ENCODE assay signal across 8 mouse cellular contexts in genomic region chr4:103213859-103214497, GRCm38 (mm10). TPM values are rescaled to one million over a fixed set of nuclear protein-coding genes. Genes with fewer than 3 reads are reported as not detected.
DNase-seq lines count a peak whose midpoint lies in the region; ATAC-seq lines count a peak whose summit lies in the region.

No protein-coding gene starts in this region.

- H3K9ac ChIP-seq in heart, embryonic 16.5 days (ENCODE audit: low read length) = peak overlapping the region; percentile 100
- peak overlapping the region; percentile 99 for H3K9ac ChIP-seq in limb, embryonic 15.5 days

- intact Hi-C loops in heart, postnatal 25 days (cut with DNase I) = loop anchor here (5.0 to 10.0 kb wide), 2 partner anchors 97 to 131 kb away; no protein-coding TSS in a partner anchor

- H3K9me3 ChIP-seq in heart, embryonic 16.5 days (replicated peaks; ENCODE audit: control insufficient read depth, low read length) = no peaks in the 10 kb centered on the region
- H3K9me3 ChIP-seq in limb, embryonic 15.5 days = no peaks in the 10 kb centered on the region

- H3K4me2 ChIP-seq in heart, embryonic 16.5 days (ENCODE audit: low read depth, low read length) = peak overlapping the region; percentile 74
- H3K4me2 ChIP-seq in limb, embryonic 15.5 days = peak overlapping the region; percentile 61

- 0 out of 2 replicates have a peak, but pooled peaks have one; percentile 13 for ATAC-seq in heart, embryonic 16.5 days (replicated peaks; ENCODE audit: extremely low read depth, insufficient read depth, low FRiP score)
- ATAC-seq in limb, embryonic 15.5 days (ENCODE audit: insufficient number of reproducible peaks, low FRiP score, low TSS enrichment, low read depth) = 0 out of 2 replicates have a peak, but pooled peaks have one; percentile 30

- 5% methylated on average over 30 of the region's 30 CpGs for WGBS in heart, embryonic 16.5 days
- 2% methylated on average over 30 of the region's 30 CpGs for WGBS in limb, embryonic 15.5 days

- no peaks in the 10 kb centered on the region for H3K27me3 ChIP-seq in heart, embryonic 16.5 days (ENCODE audit: control insufficient read depth, insufficient read depth, low read length)
- no peaks in the 10 kb centered on the region for H3K27me3 ChIP-seq in limb, embryonic 15.5 days

- H3K4me1 ChIP-seq in heart, embryonic 16.5 days (ENCODE audit: control insufficient read depth, insufficient read depth, low read length) = peaks cover 9% of the 10 kb centered on the region
- H3K4me1 ChIP-seq in limb, embryonic 15.5 days = peaks cover 5% of the 10 kb centered on the region; the same call in 1 of the 2 replicates

- DNase-seq in heart, adult 11 months = peak; percentile 74
- no peak for DNase-seq in heart, postnatal 25 days (ENCODE audit: low spot score)
- DNase-seq in B cell, adult 2 months = peak; percentile 5 to 12
- DNase-seq in c-Kit-positive CD71-positive TER-119-positive erythroid progenitor cells, embryonic 14.5 days (ENCODE audit: low spot score) = peak; percentile 22
- peak; percentile 33 for DNase-seq in retina, embryonic 14.5 days (ENCODE audit: low spot score)
- DNase-seq in gastrocnemius, postnatal 10 days = no peak

- H3K4me3 ChIP-seq in heart, embryonic 16.5 days (ENCODE audit: low read length) = peak overlapping the region; percentile 96
- peak overlapping the region; percentile 90 for H3K4me3 ChIP-seq in limb, embryonic 15.5 days

- H3K36me3 ChIP-seq in heart, embryonic 16.5 days (ENCODE audit: control insufficient read depth, insufficient read depth) = peaks cover 6% of the 10 kb centered on the region; the same call in 1 of the 2 replicates
- H3K36me3 ChIP-seq in limb, embryonic 15.5 days = peaks cover 21% of the 10 kb centered on the region

- H3K27ac ChIP-seq in heart, embryonic 16.5 days (ENCODE audit: low read length) = peak overlapping the region; percentile 98
- H3K27ac ChIP-seq in limb, embryonic 15.5 days = peak overlapping the region; percentile 99

RNA-seq across cellular contexts. Expression of gene Slc35d1, which starts 1.0 kb away (rescaled TPM):
- 1 to 10 TPM; 6.7 to 7.7 TPM for total RNA-seq in heart, postnatal 25 days (2021)
- 7.4 and 10.2 TPM in 2 replicates for polyA plus RNA-seq in heart, embryonic 16.5 days (2015; fragmentation: Nextera tagmentation; extraction: Ambion mirVana)
- polyA plus RNA-seq in limb, embryonic 15.5 days (2015; fragmentation: Nextera tagmentation; extraction: Ambion mirVana) = 9.9 and 11.4 TPM in 2 replicates
- 1 to 10 TPM; 4.8 to 5.5 TPM for total RNA-seq in gastrocnemius, postnatal 10 days (2021)

Comparison
In these comparisons a context has a peak if more than half of its experiments do, and no peak if none do; other contexts are left out.
1. DNase-seq: peak in heart, adult 11 months (single experiment), B cell, adult 2 months (2 of 2), c-Kit-positive CD71-positive TER-119-positive erythroid progenitor cells, embryonic 14.5 days (single experiment) and retina, embryonic 14.5 days (single experiment); none in heart, postnatal 25 days (single experiment) and gastrocnemius, postnatal 10 days (single experiment).